Mouse (Mus musculus): ENCODE data around the gene Cd22. TPM values are rescaled to one million over a fixed set of nuclear protein-coding genes. Genes with fewer than 3 reads are reported as not detected.

The Cd22 gene
- polyA plus RNA-seq, 1 experiment, result not detected

- Histone ChIP-seq H3K27me3 (ENCODE audit: control insufficient read depth, insufficient read depth, low read length, poor library complexity, severe bottlenecking) (no peaks in the 10 kb centered on the region), H3K4me1 (ENCODE audit: control insufficient read depth, insufficient read depth, low read length) (no peaks in the 10 kb centered on the region), H3K36me3 (ENCODE audit: control insufficient read depth, insufficient read depth, low read length, poor library complexity, severe bottlenecking) (no peaks in the 10 kb centered on the region), H3K9me3 (replicated peaks; ENCODE audit: control insufficient read depth, insufficient read depth, low read length, poor library complexity, severe bottlenecking) (no peaks in the 10 kb centered on the region), H3K9ac (ENCODE audit: low read depth, poor library complexity, severe bottlenecking) (no peak within 1 kb of the TSS), H3K27ac (ENCODE audit: insufficient read depth, low read length) (no peak within 1 kb of the TSS), H3K4me3 (ENCODE audit: low read depth, low read length) (peak within 1 kb of the TSS; percentile 7; the same call in 1 of the 2 replicates)
- TF ChIP-seq CTCF (IDR thresholded peaks at IDR 0.05; ENCODE audit: low read depth, low read length) (no peak), POLR2A (IDR thresholded peaks at IDR 0.05; ENCODE audit: insufficient read depth, low read length) (no peak), EP300 (IDR thresholded peaks at IDR 0.05; ENCODE audit: insufficient read depth, low read depth, low read length) (no peak)
Measured at GRCm38 (mm10) chr7:30861464-30861863, 18.7 kb downstream of the Cd22 start, which contains the start of gene Ffar1. Gene Ffar1 (minus strand): TSS chr7:30861564.

- Histone ChIP-seq H3K4me3 (ENCODE audit: low read depth, low read length) (peak overlapping the region; percentile 10), H3K27me3 (ENCODE audit: control insufficient read depth, insufficient read depth, low read length, poor library complexity, severe bottlenecking) (no peaks in the 10 kb centered on the region), H3K4me1 (ENCODE audit: control insufficient read depth, insufficient read depth, low read length) (no peaks in the 10 kb centered on the region), H3K27ac (ENCODE audit: insufficient read depth, low read length) (no peak overlapping the region), H3K9ac (ENCODE audit: low read depth, poor library complexity, severe bottlenecking) (no peak overlapping the region), H3K9me3 (replicated peaks; ENCODE audit: control insufficient read depth, insufficient read depth, low read length, poor library complexity, severe bottlenecking) (no peaks in the 10 kb centered on the region), H3K36me3 (ENCODE audit: control insufficient read depth, insufficient read depth, low read length, poor library complexity, severe bottlenecking) (no peaks in the 10 kb centered on the region)
- no peak for TF ChIP-seq EP300 (IDR thresholded peaks at IDR 0.05; ENCODE audit: insufficient read depth, low read depth, low read length)
- TF ChIP-seq POLR2A (IDR thresholded peaks at IDR 0.05; ENCODE audit: insufficient read depth, low read length), result no peak
- TF ChIP-seq CTCF (IDR thresholded peaks at IDR 0.05; ENCODE audit: low read depth, low read length), result peak; percentile 71
Measured at GRCm38 (mm10) chr7:30859635-30860402, 20.3 kb downstream of the Cd22 start.

- H3K36me3 ChIP-seq (ENCODE audit: control insufficient read depth, insufficient read depth, low read length, poor library complexity, severe bottlenecking), result no peaks in the 10 kb centered on the region
- H3K27me3 ChIP-seq (ENCODE audit: control insufficient read depth, insufficient read depth, low read length, poor library complexity, severe bottlenecking), result no peaks in the 10 kb centered on the region
- no peak overlapping the region for H3K9ac ChIP-seq (ENCODE audit: low read depth, poor library complexity, severe bottlenecking)
- no peaks in the 10 kb centered on the region for H3K9me3 ChIP-seq (replicated peaks; ENCODE audit: control insufficient read depth, insufficient read depth, low read length, poor library complexity, severe bottlenecking)
- TF ChIP-seq EP300 (IDR thresholded peaks at IDR 0.05; ENCODE audit: insufficient read depth, low read depth, low read length) (no peak), CTCF (IDR thresholded peaks at IDR 0.05; ENCODE audit: low read depth, low read length) (peak; percentile 89)
- no peak overlapping the region for H3K27ac ChIP-seq (ENCODE audit: insufficient read depth, low read length)
- H3K4me3 ChIP-seq (ENCODE audit: low read depth, low read length), result no peak overlapping the region
- H3K4me1 ChIP-seq (ENCODE audit: control insufficient read depth, insufficient read depth, low read length), result no peaks in the 10 kb centered on the region
Measured at GRCm38 (mm10) chr7:30859290-30859634, 20.9 kb downstream of the Cd22 start.

DNA sequence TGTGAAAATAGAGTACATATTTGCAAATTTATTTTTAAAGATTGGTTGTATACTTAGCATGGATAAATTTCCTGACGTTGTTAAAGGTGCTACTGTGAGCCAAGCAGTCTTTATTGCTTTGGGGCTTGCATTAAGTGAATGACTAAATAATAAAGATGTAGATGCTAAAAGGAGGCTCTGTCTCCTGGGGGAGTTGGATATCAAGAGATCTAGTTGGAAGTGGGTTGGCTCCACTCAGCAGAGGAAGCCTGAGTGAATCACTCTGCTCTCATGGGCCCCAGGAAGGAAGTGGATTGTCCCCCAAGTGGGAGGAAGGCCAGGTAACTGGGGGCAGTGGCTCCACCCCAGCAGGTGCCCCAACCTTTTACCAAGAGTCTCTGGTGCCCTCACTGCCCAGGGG is 22.4 kb downstream of the Cd22 start:
- Histone ChIP-seq H3K27me3 (ENCODE audit: control insufficient read depth, insufficient read depth, low read length, poor library complexity, severe bottlenecking) (no peaks in the 10 kb centered on the region), H3K36me3 (ENCODE audit: control insufficient read depth, insufficient read depth, low read length, poor library complexity, severe bottlenecking) (no peaks in the 10 kb centered on the region), H3K9ac (ENCODE audit: low read depth, poor library complexity, severe bottlenecking) (no peak overlapping the region), H3K27ac (ENCODE audit: insufficient read depth, low read length) (no peak overlapping the region), H3K4me1 (ENCODE audit: control insufficient read depth, insufficient read depth, low read length) (no peaks in the 10 kb centered on the region), H3K4me3 (ENCODE audit: low read depth, low read length) (no peak overlapping the region), H3K9me3 (replicated peaks; ENCODE audit: control insufficient read depth, insufficient read depth, low read length, poor library complexity, severe bottlenecking) (no peaks in the 10 kb centered on the region)
- TF ChIP-seq CTCF (IDR thresholded peaks at IDR 0.05; ENCODE audit: low read depth, low read length), result no peak
- no peak for TF ChIP-seq POLR2A (IDR thresholded peaks at IDR 0.05; ENCODE audit: insufficient read depth, low read length)
- TF ChIP-seq EP300 (IDR thresholded peaks at IDR 0.05; ENCODE audit: insufficient read depth, low read depth, low read length), result no peak

- TF ChIP-seq EP300 (IDR thresholded peaks at IDR 0.05; ENCODE audit: insufficient read depth, low read depth, low read length), result no peak
- no peak for TF ChIP-seq CTCF (IDR thresholded peaks at IDR 0.05; ENCODE audit: low read depth, low read length)
- no peak for TF ChIP-seq POLR2A (IDR thresholded peaks at IDR 0.05; ENCODE audit: insufficient read depth, low read length)
- H3K27ac ChIP-seq (ENCODE audit: insufficient read depth, low read length), result no peak within 1 kb of the TSS
- peak within 1 kb of the TSS; percentile 46 for H3K4me3 ChIP-seq (ENCODE audit: low read depth, low read length)
- H3K36me3 ChIP-seq (ENCODE audit: control insufficient read depth, insufficient read depth, low read length, poor library complexity, severe bottlenecking), result no peaks in the 10 kb centered on the region
- H3K9me3 ChIP-seq (replicated peaks; ENCODE audit: control insufficient read depth, insufficient read depth, low read length, poor library complexity, severe bottlenecking), result no peaks in the 10 kb centered on the region
- H3K4me1 ChIP-seq (ENCODE audit: control insufficient read depth, insufficient read depth, low read length), result no peaks in the 10 kb centered on the region
- H3K9ac ChIP-seq (ENCODE audit: low read depth, poor library complexity, severe bottlenecking), result no peak within 1 kb of the TSS
- no peaks in the 10 kb centered on the region for H3K27me3 ChIP-seq (ENCODE audit: control insufficient read depth, insufficient read depth, low read length, poor library complexity, severe bottlenecking)
Measured at GRCm38 (mm10) chr7:30856078-30856477, 24.1 kb downstream of the Cd22 start, which contains the start of gene Ffar3. Gene Ffar3 (minus strand): TSS chr7:30856178.

DNA sequence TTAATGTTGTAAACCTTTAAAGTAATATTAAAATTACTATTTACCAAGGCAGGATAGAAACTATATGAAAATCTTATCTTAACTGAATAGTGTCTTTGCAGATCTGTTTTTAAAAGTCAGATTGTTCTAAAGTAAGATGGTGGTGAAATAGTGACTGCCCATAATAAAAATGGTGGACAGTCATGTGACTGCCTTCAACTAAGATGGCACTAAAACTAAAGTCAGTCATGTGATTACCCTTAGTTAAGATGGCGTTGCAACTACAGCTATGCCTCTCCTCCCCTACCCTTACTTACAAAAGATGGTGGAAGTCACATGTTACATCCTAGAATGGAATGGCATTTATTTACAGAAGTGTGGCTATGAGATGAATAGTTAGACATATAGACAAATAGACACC is 28.7 kb downstream of the Cd22 start:
- Histone ChIP-seq H3K27ac (ENCODE audit: insufficient read depth, low read length) (no peak overlapping the region), H3K4me3 (ENCODE audit: low read depth, low read length) (no peak overlapping the region), H3K9me3 (replicated peaks; ENCODE audit: control insufficient read depth, insufficient read depth, low read length, poor library complexity, severe bottlenecking) (no peaks in the 10 kb centered on the region), H3K36me3 (ENCODE audit: control insufficient read depth, insufficient read depth, low read length, poor library complexity, severe bottlenecking) (no peaks in the 10 kb centered on the region), H3K27me3 (ENCODE audit: control insufficient read depth, insufficient read depth, low read length, poor library complexity, severe bottlenecking) (no peaks in the 10 kb centered on the region), H3K9ac (ENCODE audit: low read depth, poor library complexity, severe bottlenecking) (no peak overlapping the region), H3K4me1 (ENCODE audit: control insufficient read depth, insufficient read depth, low read length) (peaks cover 5% of the 10 kb centered on the region)
- TF ChIP-seq EP300 (IDR thresholded peaks at IDR 0.05; ENCODE audit: insufficient read depth, low read depth, low read length) (no peak), POLR2A (IDR thresholded peaks at IDR 0.05; ENCODE audit: insufficient read depth, low read length) (no peak), CTCF (IDR thresholded peaks at IDR 0.05; ENCODE audit: low read depth, low read length) (no peak)

Data from ES-Bruce4 (cell line).